Mouse (Mus musculus) midbrain, embryonic 11.5 days (tissue): ENCODE measurements around the gene Kntc1. TPM values are rescaled to one million over a fixed set of nuclear protein-coding genes. Genes with fewer than 3 reads are reported as not detected.

ENCODE experiments used
- ATAC-seq: fragments of 200-750 bp; cut with Nextera tagmentation; 2 replicates; pipeline ENCODE4 v1.8.0; 2017; ENCODE audit warnings: moderate TSS enrichment, moderate library complexity; ENCODE audit not compliant: low FRiP score
- DNase-seq: peaks from one replicate; pipeline ENCODE4 v3.0.0; 2015; ENCODE audit warnings: low spot score; ENCODE audit errors: missing footprints
- H3K27ac ChIP-seq: fragments of 300-500 bp; sonication (generic); 2 replicates; pipeline ENCODE4 v1.5.1; 2014; ENCODE audit warnings: low read depth, low read length
- H3K27me3 ChIP-seq: fragments of 300-500 bp; sonication (generic); 2 replicates; pipeline ENCODE4 v1.6.1; 2014; ENCODE audit warnings: mild to moderate bottlenecking, low read length, moderate library complexity, mixed read lengths; ENCODE audit not compliant: control insufficient read depth, insufficient read depth
- H3K36me3 ChIP-seq: fragments of 300-500 bp; sonication (generic); 2 replicates; pipeline ENCODE4 v1.6.1; 2014; ENCODE audit warnings: mild to moderate bottlenecking, low read length, moderate library complexity, mixed read lengths; ENCODE audit not compliant: control insufficient read depth, insufficient read depth
- H3K4me1 ChIP-seq: fragments of 300-500 bp; sonication (generic); 2 replicates; pipeline ENCODE4 v1.6.1; 2014; ENCODE audit warnings: low read length; ENCODE audit not compliant: control insufficient read depth, insufficient read depth
- H3K4me2 ChIP-seq: fragments of 300-500 bp; sonication (generic); 2 replicates; pipeline ENCODE4 v1.6.1; 2014; ENCODE audit warnings: mild to moderate bottlenecking, moderate library complexity
- H3K4me3 ChIP-seq: fragments of 300-500 bp; sonication (generic); 2 replicates; pipeline ENCODE4 v1.5.1; 2014; ENCODE audit warnings: low read depth, low read length
- H3K9ac ChIP-seq: fragments of 300-500 bp; sonication (generic); 2 replicates; pipeline ENCODE4 v1.6.1; 2014; ENCODE audit warnings: low read length
- H3K9me3 ChIP-seq: fragments of 300-500 bp; sonication (generic); 2 replicates; pipeline ENCODE4 v1.6.1; 2016; ENCODE audit warnings: low read length; ENCODE audit not compliant: control insufficient read depth
- WGBS: fragments of 180-500 bp; shearing (Covaris S2); extraction: QIAGEN DNeasy Blood & Tissue Kit; methylation state at CpG from one replicate; pipeline ENCODE4 v1.1.7; 2014; 5-methylcytosine and 5-hydroxymethylcytosine counted together
- polyA plus RNA-seq: library from polyadenylated mRNA; unstranded; fragments of >200 nt; fragmentation: Nextera tagmentation; extraction: Ambion mirVana; gene quantifications from 2 replicates; pipeline ENCODE4 v1.2.1, GENCODE M21; 2014

The Kntc1 gene
- polyA plus RNA-seq, 1 experiment from 2014 or later = 33.6 TPM

DNA sequence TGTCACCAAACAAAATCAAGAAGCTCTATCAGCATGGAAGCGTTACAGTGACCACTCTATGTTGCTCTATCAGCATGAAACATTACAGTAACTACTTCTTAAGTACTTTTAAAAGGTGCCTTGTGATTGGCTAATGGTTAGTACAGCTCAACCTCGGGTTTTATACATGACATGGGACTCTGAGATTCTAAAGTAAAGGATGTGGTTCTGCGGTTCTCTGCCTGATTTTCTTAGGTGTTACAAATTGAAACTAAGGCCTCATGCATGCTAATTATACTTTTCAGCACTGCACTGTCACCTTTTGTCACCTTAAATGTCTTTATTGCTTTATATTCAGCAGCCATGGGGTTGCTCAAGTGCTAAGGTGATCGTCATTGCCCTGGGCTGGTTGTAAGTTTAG lies 32.3 kb downstream of the Kntc1 start:
- ATAC-seq = no peak
- Histone ChIP-seq H3K9ac (no peak overlapping the region), H3K9me3 (no peaks in the 10 kb centered on the region), H3K4me1 (no peaks in the 10 kb centered on the region), H3K27me3 (no peaks in the 10 kb centered on the region), H3K36me3 (peaks cover 9% of the 10 kb centered on the region), H3K4me2 (no peak overlapping the region), H3K4me3 (no peak overlapping the region), H3K27ac (no peak overlapping the region)
- 91% methylated on average over 4 of the region's 4 CpGs for WGBS
- DNase-seq = no peak

DNA sequence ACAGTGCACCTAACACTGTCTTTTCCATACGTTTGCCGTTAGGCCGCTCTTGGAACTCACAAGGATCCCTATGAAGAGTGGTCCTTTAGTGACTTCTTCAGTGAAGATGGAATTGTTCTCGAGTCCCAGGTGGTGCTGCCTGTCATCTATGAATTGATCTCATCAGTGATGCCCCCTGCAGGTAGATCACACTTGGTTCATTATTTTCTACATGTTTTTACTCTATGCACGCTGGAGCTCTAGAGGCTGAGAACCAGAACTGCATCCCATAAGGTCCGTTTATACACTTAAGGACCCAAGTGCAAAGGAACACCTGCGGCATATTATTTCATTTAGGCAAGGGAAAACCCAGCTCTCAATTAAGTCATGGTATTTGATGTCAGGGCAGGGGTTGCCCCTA lies 39.5 kb downstream of the Kntc1 start:
- Histone ChIP-seq H3K4me2 (no peak overlapping the region), H3K4me3 (no peak overlapping the region), H3K36me3 (peaks cover 34% of the 10 kb centered on the region), H3K9ac (no peak overlapping the region), H3K27ac (no peak overlapping the region), H3K9me3 (no peaks in the 10 kb centered on the region; the same call in 1 of the 2 replicates), H3K27me3 (no peaks in the 10 kb centered on the region), H3K4me1 (no peaks in the 10 kb centered on the region)
- DNase-seq = no peak
- no peak for ATAC-seq
- 97% methylated on average over 7 of the region's 7 CpGs for WGBS

DNA sequence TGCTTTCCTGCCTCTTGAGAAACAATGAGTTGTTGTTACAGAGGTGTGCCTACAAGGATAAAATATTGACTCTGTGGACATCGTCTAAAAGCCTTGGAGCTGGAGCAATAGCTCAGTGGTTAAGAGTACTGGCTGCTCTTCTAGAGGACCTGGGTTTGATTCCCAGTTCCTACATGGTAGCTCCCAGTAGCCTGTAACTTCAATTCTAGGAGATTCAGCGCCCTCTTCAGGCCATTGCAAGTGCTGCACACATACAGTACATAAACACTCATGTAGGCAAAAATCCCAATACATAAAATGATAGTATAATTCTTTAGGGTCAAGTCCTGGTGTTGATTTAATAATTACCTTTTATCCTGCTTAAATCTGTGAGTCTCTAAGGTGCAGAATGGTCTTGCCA lies 43.6 kb downstream of the Kntc1 start:
- H3K9me3 ChIP-seq = no peaks in the 10 kb centered on the region; the same call in 1 of the 2 replicates
- ATAC-seq = no peak
- H3K27me3 ChIP-seq = no peaks in the 10 kb centered on the region
- no peak overlapping the region for H3K4me3 ChIP-seq
- H3K27ac ChIP-seq = no peak overlapping the region
- DNase-seq = no peak
- no peaks in the 10 kb centered on the region for H3K4me1 ChIP-seq
- H3K4me2 ChIP-seq = no peak overlapping the region
- H3K36me3 ChIP-seq = peaks cover 37% of the 10 kb centered on the region
- WGBS = 83% methylated on average over 2 of the region's 2 CpGs
- H3K9ac ChIP-seq = no peak overlapping the region

DNA sequence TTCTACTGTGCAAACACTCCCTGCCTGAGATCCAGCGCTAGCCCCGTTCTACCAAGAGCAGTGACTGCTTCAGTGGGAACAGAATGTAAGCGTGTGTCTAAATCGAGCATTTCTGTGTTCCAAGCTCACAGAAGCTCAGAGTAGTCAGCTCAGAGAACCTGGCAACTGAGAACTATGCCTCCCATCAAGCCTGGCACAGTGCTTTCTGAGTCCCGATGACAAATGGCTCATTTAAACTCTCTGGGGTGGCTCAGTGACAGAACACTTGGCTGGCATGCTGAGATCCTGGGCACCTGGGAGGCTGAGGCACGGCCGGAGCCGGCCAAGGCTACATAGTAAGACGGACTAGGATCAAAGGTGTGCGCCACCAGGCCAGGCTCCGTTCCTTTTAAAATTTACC lies 56.8 kb downstream of the Kntc1 start:
- H3K36me3 ChIP-seq = peaks cover 30% of the 10 kb centered on the region
- ATAC-seq (no peak), DNase-seq (no peak)
- H3K4me2 ChIP-seq = no peak overlapping the region
- 94% methylated on average over 11 of the region's 11 CpGs for WGBS
- no peak overlapping the region for H3K9ac ChIP-seq
- H3K9me3 ChIP-seq = no peaks in the 10 kb centered on the region
- H3K27ac ChIP-seq = no peak overlapping the region
- no peaks in the 10 kb centered on the region for H3K4me1 ChIP-seq
- no peak overlapping the region for H3K4me3 ChIP-seq
- H3K27me3 ChIP-seq = no peaks in the 10 kb centered on the region

DNA sequence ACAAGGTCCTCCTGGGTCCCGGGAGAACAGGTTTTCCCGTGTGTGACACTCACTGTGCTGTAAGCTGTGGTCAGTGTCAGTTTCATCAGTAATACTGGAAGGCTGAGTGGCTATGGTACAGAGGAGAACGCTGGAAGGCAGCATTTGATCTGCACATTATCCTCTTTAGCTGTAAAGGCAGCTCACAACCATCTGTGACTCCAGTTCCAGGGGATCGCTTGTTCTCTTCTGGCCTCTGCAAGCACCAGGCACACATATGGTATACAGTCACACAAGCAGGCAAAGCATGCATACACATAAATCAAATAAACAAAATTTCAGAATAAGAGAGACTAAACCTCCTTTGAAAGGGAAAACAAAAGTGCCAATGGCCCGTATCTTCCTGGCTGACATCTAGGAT lies 59.0 kb downstream of the Kntc1 start:
- no peak overlapping the region for H3K4me2 ChIP-seq
- no peaks in the 10 kb centered on the region for H3K27me3 ChIP-seq
- no peak for DNase-seq
- H3K36me3 ChIP-seq = peaks cover 16% of the 10 kb centered on the region
- no peak overlapping the region for H3K27ac ChIP-seq
- no peaks in the 10 kb centered on the region for H3K4me1 ChIP-seq
- WGBS = 91% methylated on average over 5 of the region's 5 CpGs
- H3K9ac ChIP-seq = no peak overlapping the region
- no peaks in the 10 kb centered on the region for H3K9me3 ChIP-seq
- no peak overlapping the region for H3K4me3 ChIP-seq
- ATAC-seq = no peak

DNA sequence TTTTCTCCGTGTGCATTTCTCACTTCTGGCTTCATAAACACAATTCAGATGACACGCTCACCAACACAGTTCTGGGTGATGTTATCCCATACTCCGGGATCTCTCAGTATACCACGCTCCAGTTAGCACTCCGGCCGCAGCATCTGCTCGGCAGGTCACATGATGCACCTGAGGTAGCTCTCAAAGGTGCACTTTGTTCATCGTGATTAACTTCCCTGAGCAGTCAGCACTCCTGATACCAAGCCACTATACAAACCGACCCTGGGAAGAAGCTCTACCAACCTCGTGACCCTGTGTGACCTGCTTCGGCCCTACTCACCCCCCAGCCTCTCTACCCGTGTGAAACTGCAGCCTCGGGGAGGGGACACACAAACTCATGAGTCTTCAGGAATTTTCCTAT lies 59.6 kb downstream of the Kntc1 start:
- H3K4me3 ChIP-seq = no peak overlapping the region
- H3K36me3 ChIP-seq = peaks cover 15% of the 10 kb centered on the region
- H3K27me3 ChIP-seq = no peaks in the 10 kb centered on the region
- 93% methylated on average over 13 of the region's 13 CpGs for WGBS
- no peak overlapping the region for H3K9ac ChIP-seq
- no peak overlapping the region for H3K4me2 ChIP-seq
- no peak overlapping the region for H3K27ac ChIP-seq
- DNase-seq (no peak), ATAC-seq (no peak)
- no peaks in the 10 kb centered on the region for H3K4me1 ChIP-seq
- no peaks in the 10 kb centered on the region for H3K9me3 ChIP-seq

DNA sequence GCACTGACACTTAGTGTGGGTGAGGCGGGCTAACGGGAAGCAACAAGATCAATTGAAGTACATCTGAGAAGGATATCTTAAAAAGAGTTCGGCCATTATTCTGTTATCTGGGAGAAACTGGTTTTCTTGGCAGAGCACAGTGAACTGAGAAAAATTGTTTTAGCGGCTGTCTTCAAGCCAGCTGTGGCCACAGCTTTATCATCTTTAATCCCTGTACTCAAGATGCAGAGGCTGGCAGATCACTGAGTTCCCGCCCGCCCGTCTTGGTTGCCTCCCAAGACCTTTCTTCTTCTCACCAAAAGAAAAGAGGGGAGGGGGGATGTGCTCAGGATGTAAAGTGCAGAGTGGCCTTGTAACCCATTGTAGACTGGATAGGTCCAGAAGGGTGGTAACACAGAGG lies 67.4 kb downstream of the Kntc1 start:
- DNase-seq (no peak), ATAC-seq (no peak)
- Histone ChIP-seq H3K36me3 (peaks cover 11% of the 10 kb centered on the region; the same call in 1 of the 2 replicates), H3K4me2 (no peak overlapping the region), H3K9ac (no peak overlapping the region), H3K9me3 (no peaks in the 10 kb centered on the region), H3K4me1 (no peaks in the 10 kb centered on the region), H3K27ac (no peak overlapping the region), H3K4me3 (no peak overlapping the region), H3K27me3 (no peaks in the 10 kb centered on the region)
- WGBS = 92% methylated on average over 7 of the region's 7 CpGs

DNA sequence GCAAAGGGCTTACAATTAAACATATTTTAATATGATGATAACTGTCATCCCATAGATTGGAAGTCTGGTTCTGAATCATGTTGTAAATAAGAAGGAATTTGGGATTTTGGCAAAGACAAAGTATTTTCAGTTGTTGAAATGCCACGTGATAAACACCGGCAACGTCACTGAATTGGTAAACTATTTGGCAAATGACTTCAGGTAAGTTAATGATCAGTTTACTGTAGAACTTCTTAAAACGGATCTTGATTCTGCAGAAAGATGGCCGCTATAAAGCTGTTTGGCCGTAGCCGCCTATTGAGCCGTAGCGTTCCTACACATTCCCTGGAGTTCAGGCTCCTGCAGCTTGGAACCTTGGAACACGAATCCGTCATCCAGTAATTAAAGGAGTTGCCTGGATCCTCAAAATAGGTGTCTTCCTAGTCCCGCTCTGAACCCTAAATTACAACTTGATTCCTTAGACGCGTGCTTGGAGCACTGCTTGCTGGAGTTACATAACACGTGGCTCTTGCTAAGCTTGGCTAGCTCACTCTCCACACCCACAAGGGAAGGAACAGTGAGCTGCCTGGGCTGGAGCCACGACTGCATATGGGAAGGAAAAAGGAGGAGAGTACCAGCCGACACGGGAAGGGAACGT lies 69.5 kb downstream of the Kntc1 start:
- Histone ChIP-seq H3K27me3 (no peaks in the 10 kb centered on the region), H3K4me3 (no peak overlapping the region), H3K4me1 (no peaks in the 10 kb centered on the region), H3K27ac (no peak overlapping the region), H3K36me3 (peaks cover 11% of the 10 kb centered on the region; the same call in 1 of the 2 replicates), H3K9ac (no peak overlapping the region), H3K4me2 (no peak overlapping the region), H3K9me3 (no peaks in the 10 kb centered on the region)
- no peak for ATAC-seq
- DNase-seq = no peak
- WGBS = 94% methylated on average over 19 of the region's 19 CpGs

DNA sequence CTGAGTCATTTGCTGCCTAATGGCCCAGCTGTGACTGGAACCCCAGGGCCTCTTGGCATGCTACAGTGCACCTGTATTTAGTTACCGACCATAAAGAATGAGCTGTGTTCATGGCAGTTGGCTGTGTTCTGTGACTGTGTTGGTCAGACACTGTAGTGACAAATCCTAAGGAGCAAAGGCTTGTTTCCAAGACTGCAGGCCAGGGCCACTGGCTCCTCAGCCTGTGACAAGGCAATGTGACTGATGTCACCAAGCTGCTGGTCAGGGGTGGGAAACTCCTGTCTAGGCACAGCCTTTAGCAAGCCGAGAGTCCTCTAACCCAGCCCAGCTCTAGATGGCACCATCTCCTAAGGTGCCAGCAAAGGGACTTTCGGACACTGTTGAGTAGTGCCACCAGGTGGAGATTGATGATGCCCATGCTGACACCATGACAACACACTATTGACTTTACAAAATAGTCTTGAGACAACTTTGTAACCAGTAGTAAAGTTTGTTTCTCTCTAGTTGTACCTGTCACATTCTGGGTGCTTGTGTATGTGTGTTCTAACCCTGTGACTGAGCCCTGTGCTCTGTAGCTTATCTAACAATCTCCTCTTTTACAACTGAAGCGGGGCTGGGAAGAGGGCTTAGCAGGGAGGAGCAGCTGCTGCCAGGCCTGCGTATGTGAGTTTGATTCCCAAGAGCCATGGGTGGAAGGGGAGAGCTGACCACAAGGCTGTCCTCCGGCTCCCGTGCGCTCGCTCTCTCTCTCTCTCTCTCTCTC lies 71.2 kb downstream of the Kntc1 start:
- Histone ChIP-seq H3K36me3 (peaks cover 11% of the 10 kb centered on the region; the same call in 1 of the 2 replicates), H3K4me1 (no peaks in the 10 kb centered on the region), H3K4me3 (no peak overlapping the region), H3K9me3 (no peaks in the 10 kb centered on the region), H3K27me3 (no peaks in the 10 kb centered on the region), H3K9ac (no peak overlapping the region), H3K27ac (no peak overlapping the region), H3K4me2 (no peak overlapping the region)
- ATAC-seq (no peak), DNase-seq (no peak)
- 92% methylated on average over 9 of the region's 9 CpGs for WGBS
